Mouse (Mus musculus) forelimb bud, embryonic 11.5 days (tissue): Measurements from ENCODE around the gene Vwa7.

ENCODE experiments used
- DNase-seq: peaks from one replicate; pipeline ENCODE4 v3.0.0-alpha.2; 2012; ENCODE audit warnings: low read depth, low spot score

The Vwa7 gene

DNA sequence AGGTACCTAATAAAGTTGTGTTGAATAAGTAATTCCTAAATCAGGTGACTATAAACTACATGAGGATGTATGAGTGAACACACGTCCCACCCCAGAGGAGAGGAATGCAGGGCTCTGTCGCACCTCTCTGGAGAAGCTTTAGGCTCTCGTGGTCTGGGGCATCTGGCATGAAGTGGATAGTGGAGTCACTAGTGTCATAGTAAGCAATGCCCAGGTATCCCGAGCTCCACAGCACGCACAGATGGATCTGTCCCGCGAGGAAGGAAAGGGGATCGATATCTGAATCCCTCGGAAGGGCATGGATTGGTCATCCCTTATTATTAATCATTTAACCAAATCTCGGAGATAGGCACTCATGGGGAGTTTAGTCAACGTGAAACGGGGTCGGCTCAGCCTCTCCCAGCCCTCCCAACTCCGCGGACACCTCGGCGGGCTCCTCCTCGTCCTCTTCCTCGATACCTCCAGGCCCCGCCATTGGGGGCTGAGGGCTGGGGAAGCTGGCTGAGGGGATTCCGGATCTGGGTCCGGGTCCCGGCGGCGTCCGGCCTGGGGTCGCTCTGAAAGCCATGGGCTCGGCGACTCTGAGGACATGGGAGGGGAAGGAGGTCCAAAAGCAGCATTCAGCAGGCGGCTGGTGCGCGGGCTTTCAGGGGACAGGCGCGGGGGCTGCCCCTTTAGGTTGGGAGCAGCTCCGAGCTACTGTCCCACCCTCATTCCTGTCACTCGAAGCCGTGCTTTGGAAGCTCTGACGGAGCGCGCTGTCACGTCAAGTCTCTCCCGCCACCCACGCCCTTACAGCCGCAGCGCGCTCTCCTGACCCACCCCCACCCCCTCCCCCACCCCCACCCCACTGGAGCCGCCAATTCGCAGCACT is 29.7 kb downstream of the Vwa7 start:
- DNase-seq = no peak

DNA sequence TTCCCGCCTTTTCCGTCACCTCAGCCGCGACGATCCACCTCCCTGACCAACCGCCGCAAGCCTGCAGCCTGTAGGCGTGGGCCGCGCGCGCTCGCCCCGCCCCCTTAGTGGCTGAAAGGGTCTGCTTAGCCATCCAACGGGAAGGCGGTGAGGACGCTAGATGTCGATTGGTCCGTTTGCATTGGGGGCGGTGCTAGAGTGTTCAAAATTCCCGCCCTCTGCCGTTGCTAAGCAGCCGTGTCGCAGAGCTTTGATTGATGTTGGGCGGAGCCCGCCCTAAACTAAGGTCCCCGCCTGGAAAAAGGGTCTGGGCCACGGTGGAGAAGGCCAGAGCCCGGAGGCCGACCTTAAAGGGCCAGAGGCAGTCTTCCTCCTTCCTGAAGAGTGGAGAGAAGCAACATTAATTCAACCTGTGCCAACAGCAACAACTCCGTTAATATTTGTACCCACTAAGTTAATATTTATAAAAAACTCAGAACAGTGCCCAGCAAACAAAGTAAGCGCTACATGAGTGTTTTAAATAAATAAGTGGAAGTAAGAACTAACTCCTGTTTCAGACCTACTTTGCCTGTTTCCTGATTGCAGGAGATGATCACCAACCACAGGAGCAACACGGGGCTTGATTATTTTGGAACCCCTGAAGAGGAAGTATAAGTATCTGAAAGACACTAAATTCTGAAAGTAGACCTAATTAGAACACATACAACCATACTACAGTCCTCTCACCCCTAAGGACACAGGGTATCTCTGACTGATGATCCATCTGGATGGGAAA is 30.5 kb downstream of the Vwa7 start, which contains the start of gene Msh5:
TSS of gene Msh5 (minus strand) at position 65 of the 775 bp plus-strand sequence.
- DNase-seq = peak; percentile 100

DNA sequence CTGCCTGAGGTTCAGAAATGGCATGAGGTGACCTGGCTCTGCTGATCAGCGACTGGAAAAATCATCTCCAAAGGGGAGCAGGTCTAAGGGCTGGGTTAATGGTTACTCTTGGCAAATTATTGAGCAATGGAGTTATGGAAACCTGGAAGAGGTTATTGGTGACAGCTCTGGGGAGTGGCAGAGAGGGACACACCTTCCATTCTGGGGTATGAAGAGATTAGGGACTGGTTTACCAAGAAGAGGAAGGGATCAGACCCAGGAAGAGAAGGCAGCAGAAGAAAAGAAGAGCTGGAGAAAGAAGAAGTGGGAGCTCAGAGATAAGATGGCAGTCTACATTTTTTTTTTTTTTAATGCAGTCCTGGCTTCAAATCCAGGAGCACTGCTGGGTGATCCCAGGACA is 31.3 kb downstream of the Vwa7 start:
- DNase-seq = no peak

- DNase-seq = no peak
These were observed 32.0 kb downstream of the Vwa7 start for GRCm38 (mm10) chr17:35048149-35048931.

DNA sequence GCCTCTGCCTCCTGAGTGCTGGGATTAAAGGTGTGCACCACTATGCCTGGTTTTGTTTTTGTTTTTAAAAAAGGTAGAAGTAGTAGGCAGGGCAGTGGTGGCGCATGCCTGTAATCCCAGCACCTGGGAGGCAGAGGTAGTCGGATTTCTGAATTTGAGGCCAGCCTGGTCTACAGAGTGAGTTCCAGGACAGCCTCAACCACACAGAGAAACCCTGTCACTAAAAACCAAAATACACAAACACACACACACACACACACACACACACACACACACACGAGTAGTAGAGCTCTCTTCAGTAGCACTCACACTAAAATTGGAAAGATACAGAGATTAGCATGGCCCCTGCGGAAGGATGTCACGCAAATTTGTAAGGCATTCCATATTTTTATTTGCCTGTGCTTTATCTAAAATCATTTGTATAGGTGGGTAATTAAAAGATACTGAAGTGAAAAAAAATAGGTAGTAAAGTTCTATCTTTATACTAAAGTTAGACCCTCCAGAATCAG is 32.6 kb downstream of the Vwa7 start:
- DNase-seq = no peak

DNA sequence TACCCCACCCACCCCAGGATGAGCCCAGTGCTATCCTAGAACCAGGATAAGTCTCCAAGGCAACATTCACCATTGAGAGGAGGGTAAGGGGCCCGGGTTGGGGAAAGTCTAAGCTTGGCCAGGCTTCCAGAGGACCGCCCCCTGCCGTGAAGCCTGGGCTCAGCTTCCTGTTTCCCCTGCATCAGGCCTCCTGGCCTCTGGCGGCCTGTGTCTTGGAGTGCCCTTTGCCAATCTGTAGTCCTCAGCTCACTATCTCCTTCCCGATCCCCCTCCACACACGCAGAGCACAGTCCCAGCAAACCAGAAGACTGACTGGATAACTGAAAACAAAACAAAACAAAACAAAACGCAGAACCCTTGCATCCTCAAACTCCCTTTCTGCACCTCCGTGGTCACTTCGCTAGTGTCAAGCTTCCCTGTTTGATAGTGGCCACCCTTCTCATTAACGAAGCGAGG is 33.2 kb downstream of the Vwa7 start, which contains the start of gene Clic1:
TSS of gene Clic1 (plus strand) at position 406 of the 456 bp plus-strand sequence.
- DNase-seq = peak; percentile 69

- DNase-seq = peak; percentile 46
These were observed 33.9 kb downstream of the Vwa7 start for GRCm38 (mm10) chr17:35050126-35050750.

DNA sequence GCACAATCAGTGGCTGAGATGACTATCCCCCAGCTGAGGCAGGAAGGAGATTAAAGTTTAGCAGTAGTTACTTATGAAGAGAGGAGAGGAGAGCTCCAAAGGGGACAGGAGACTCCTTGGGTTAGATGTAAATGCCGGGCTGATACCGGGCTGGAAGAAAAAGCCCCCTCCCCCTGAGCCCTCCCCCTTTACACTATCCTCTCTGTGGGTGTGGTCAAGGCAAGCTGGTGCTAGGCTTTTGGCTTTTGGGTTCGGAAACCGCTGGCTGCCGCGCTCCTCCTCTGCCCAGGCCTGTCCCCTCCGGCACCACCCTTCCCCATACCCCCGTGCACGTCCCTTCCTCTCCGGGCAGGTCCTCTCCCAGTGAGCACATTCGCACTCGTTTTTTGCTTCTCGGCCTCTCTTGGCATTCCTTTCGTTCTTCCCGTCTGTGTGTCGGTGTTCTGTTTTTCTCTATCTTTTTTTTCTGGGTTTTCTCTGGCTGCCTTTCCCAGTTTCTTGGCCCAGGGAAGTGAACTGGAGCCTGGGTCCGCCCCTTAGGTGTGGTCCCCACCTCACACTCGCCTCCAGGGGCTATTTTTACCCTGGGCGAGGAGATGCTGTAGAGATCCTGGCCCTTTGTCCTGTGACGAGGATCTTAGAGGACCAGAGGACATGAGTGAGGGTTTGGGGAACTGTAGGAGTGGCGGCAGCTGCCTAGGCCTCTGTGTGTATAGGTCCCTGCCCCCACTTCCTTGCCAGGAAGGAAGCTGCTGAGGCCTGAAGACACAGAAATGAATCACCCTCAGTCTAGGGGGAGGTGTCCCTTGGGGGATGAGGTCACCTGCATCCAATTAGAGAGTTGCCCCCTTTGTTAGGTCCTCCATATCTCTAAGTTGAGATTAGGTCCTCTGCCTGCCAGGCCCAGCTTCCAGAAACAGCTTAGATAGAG is 35.0 kb downstream of the Vwa7 start:
- peak; percentile 37 for DNase-seq

DNA sequence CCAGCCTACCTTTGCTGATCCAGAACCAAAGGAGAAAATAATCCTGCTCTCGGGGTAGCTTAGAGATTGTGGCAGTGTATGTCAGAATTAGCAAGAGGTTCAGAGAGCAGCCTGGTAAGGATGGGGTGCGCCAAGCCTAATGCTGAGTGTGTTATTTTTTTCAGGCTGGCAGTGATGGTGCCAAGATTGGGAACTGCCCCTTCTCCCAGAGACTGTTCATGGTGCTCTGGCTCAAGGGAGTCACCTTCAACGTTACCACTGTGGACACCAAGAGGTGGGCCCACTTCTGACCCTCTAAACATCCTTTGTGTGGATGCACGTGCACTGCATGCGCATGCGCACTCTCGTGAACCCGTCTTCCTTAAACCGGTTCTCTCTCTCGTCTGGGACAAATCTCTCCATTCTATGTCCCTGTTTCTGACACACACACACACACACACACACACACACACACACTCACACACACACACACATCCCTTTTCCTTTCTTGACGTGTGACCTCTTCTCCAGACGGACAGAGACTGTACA is 36.0 kb downstream of the Vwa7 start:
- no peak for DNase-seq

- DNase-seq = no peak
These were observed 39.5 kb downstream of the Vwa7 start for GRCm38 (mm10) chr17:35055691-35056495.

GRCm38 (mm10) chr17:35057090-35057489 is 40.7 kb downstream of the Vwa7 start:
- no peak for DNase-seq

DNA sequence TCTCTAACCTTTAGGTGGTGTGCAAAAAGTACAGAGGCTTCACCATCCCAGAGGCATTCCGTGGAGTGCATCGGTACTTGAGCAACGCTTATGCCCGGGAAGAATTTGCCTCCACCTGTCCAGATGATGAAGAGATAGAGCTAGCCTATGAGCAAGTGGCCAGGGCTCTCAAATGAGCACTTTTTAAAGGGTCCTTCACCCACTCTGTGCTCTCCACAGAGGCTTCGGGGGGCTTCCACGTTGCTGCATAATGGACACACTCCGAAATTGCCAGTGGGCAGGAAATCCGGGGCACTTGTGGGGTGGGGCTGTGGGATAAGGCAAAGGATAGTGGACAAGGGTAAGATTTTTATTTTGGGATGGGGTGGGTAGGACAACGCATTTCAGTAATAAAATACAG is 41.9 kb downstream of the Vwa7 start:
- DNase-seq = no peak

- peak; percentile 91 for DNase-seq
These were observed 42.8 kb downstream of the Vwa7 start, which contains the start of gene Ddah2 for GRCm38 (mm10) chr17:35058911-35059892. Gene Ddah2, plus strand, starts transcription at chr17:35059035.

GRCm38 (mm10) chr17:35060071-35060470 is 43.7 kb downstream of the Vwa7 start:
- DNase-seq = no peak

GRCm38 (mm10) chr17:35060737-35061297 is 44.4 kb downstream of the Vwa7 start:
- DNase-seq = no peak

GRCm38 (mm10) chr17:35061299-35061698 is 44.9 kb downstream of the Vwa7 start:
- no peak for DNase-seq

GRCm38 (mm10) chr17:35063466-35063865 is 47.1 kb downstream of the Vwa7 start:
- DNase-seq = no peak
